Mouse (Mus musculus) ovary, postnatal 14 days (tissue): ENCODE data around the gene Jup.
"Not testable (repeated sequence)": the region's sequence is repeated elsewhere in the genome, so short reads cannot be mapped to it uniquely, and the experiment has no call there.

Experiments
- DNase-seq: peaks from one replicate; pipeline ENCODE4 v3.0.0; 2022; ENCODE audit warnings: low spot score

The Jup gene

GRCm38 (mm10) chr11:100389931-100390445 is 7.6 kb downstream of the Jup start:
- no peak for DNase-seq

GRCm38 (mm10) chr11:100388588-100388987 is 9.0 kb downstream of the Jup start:
- DNase-seq, result no peak

- DNase-seq, result no peak
Measured at GRCm38 (mm10) chr11:100387589-100388375, 9.8 kb downstream of the Jup start.

- no peak for DNase-seq
Measured at GRCm38 (mm10) chr11:100387111-100387510, 10.5 kb downstream of the Jup start.

- DNase-seq, result no peak
Measured at GRCm38 (mm10) chr11:100386586-100386985, 11.0 kb downstream of the Jup start.

GRCm38 (mm10) chr11:100385016-100385415 is 12.5 kb downstream of the Jup start:
- no peak for DNase-seq

GRCm38 (mm10) chr11:100382682-100383081 is 14.9 kb downstream of the Jup start:
- no peak for DNase-seq

GRCm38 (mm10) chr11:100379311-100379710 is 18.3 kb downstream of the Jup start:
- DNase-seq, result no peak

GRCm38 (mm10) chr11:100378446-100378845 is 19.1 kb downstream of the Jup start:
- DNase-seq, result no peak

- DNase-seq, result no peak
Measured at GRCm38 (mm10) chr11:100377989-100378388, 19.6 kb downstream of the Jup start.

- DNase-seq, result no peak
Measured at GRCm38 (mm10) chr11:100376746-100377389, 20.7 kb downstream of the Jup start.

GRCm38 (mm10) chr11:100376005-100376404 is 21.6 kb downstream of the Jup start:
- no peak for DNase-seq

GRCm38 (mm10) chr11:100375127-100375526 is 22.4 kb downstream of the Jup start:
- DNase-seq, result no peak

- no peak for DNase-seq
Measured at GRCm38 (mm10) chr11:100371981-100372558, 25.5 kb downstream of the Jup start.

GRCm38 (mm10) chr11:100369822-100370221 is 27.7 kb downstream of the Jup start:
- DNase-seq, result no peak

GRCm38 (mm10) chr11:100369145-100369544 is 28.4 kb downstream of the Jup start:
- no peak for DNase-seq

GRCm38 (mm10) chr11:100362979-100363562 is 34.5 kb downstream of the Jup start:
- DNase-seq, result peak; percentile 68

GRCm38 (mm10) chr11:100362209-100362978 is 35.2 kb downstream of the Jup start:
- peak; percentile 80 for DNase-seq

- not testable (repeated sequence) for DNase-seq
Measured at GRCm38 (mm10) chr11:100361059-100361458, 36.5 kb downstream of the Jup start.

- DNase-seq, result no peak
Measured at GRCm38 (mm10) chr11:100360175-100360574, 37.4 kb downstream of the Jup start.

- no peak for DNase-seq
Measured at GRCm38 (mm10) chr11:100357408-100357807, 40.2 kb downstream of the Jup start.

GRCm38 (mm10) chr11:100356819-100357211 is 40.7 kb downstream of the Jup start:
- no peak for DNase-seq
